Mouse (Mus musculus): ENCODE data around the gene Nudcd3.

Nudcd3 gene

DNA sequence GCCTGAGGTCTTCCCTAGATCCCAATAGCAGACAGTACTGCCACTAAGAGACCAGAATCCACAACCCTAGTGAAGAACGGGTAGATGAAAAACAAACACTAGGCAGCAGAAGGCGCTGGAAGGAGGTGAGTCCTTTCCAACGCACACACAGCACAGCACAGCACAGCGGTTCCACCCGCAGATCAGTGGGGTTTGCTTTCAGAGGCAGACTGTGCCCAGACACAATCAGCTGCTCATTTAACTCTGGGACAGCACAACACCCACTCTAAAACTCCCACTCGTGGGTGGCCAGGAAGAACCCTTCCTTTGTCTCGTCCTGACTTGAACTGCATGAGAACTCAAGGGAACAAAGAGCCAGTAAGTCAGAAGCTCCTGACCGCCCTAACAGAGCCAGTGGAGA, 21.0 kb downstream of the Nudcd3 start:
- no peak for DNase-seq (ENCODE audit: extremely low read depth, insufficient read length, low spot score)

DNA sequence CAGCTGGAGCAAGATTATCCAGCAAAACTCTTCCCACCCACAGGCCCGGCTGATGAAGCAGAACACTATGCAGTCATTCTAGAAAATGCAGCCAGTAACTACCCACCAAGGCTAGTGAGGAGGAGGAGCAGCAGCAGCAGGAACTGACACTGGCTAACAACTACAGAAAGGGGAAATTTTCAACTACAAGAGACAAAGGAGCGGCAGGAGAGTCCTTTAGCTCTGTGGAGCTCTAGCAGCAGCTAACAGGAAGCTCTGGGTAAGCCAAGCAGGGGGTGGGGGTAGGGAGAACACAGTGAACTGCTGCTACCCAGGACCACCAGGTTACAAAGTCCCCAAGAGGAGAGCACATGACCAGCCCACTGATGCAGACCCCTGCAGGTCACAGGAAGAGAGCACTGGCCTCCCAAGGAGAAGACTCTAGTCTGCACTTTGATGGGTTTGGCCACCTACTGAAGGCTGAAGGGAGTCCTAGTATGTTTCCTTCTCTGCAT, 21.5 kb downstream of the Nudcd3 start:
- no peak for DNase-seq (ENCODE audit: extremely low read depth, insufficient read length, low spot score)

DNA sequence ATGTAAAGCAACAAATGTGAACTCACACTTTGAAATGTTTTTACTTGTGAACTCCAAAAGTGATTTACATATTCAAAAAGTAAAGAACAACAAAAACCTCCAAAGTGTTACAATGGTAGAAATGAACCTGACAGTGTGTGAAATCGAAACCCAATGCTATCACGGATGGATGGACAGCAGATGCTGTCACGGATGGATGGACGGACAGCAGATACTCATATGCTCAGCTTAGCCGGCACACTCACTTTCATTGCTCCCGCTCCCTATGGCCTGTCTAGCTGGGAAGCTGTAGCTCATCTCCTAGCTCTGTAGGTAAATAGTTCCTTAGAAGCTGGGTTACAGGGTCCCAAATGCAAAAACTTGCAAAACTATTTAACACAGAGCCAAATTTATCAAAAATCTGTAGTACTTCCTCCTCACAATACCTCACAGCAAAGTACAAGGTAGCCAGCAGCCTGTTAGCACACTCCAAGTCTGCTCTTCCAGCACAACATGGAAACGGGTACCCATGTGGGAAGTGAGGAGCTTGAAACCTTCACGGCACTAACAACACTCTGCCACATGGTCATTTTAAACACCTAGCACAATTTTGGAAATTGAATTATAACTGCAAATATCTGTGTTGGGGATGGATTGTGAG, 22.3 kb downstream of the Nudcd3 start:
- no peak for DNase-seq (ENCODE audit: extremely low read depth, insufficient read length, low spot score)

DNA sequence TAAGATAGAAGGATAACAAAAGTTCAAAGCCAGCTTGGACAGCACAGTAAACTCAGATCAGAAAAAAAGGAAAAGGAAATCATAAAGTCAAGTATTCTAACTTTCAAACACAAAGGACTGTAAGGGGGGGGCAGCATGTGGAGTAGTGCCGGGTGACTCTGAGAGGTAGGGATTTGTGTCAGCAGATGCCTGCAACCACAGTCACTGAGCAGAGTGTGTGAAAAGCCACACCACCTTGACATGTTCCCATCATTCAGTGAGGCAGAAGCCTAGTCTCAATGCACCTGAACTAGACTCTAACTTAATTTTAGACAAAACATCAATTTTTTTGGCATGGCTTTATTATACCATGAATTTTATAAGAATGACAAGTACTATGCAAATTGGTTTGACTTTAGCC, 24.7 kb downstream of the Nudcd3 start:
- DNase-seq (ENCODE audit: extremely low read depth, insufficient read length, low spot score): no peak

DNA sequence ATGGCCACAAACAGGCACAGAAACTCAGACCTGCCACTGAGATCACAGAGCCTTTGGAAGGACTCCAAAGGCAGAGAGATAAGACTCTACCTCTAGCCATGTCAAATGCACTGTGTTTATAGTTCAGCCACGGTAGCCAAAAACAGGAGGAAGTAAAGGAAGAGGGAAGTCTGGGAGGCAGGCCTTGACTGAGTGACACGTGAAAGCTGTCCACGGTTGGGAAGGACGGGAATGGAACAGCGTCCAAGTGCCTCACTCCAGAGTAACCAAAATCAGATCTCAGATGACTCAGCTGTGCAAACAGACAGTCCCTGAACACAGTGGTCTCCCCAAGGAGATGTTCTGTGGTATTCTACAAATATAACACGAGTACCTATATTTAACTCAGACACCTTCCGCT, 25.5 kb downstream of the Nudcd3 start:
- DNase-seq (ENCODE audit: extremely low read depth, insufficient read length, low spot score): peak; percentile 27

DNA sequence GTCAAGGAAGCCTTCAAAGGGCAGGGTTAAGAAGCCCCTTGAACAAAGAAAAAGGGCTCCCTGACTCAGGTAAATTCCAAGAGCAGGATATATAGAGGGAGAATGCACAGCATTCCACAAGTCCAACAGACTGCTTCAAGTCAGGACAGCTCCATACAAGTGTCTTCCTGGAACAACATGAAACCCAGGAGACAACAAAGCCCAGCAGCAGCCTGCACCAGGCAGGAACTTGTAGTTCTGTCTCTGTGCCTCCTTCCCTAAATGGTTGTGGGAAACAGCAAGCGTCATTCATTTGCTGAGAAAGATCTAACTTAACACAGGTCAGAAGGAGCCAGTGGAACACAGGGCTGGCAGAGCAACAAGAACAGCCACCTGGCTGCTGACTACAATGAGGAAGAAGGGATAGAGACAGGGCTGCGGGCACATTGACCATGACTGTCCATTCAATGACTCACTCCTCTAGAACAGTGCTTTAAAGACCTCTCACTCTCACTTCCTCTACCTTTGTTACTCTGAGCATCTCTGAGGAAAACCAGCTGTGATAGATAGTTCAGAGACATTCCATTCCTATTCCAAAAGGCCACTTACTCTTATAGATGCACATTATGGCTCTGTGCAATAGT, 31.1 kb downstream of the Nudcd3 start:
- DNase-seq (ENCODE audit: extremely low read depth, insufficient read length, low spot score): no peak

DNA sequence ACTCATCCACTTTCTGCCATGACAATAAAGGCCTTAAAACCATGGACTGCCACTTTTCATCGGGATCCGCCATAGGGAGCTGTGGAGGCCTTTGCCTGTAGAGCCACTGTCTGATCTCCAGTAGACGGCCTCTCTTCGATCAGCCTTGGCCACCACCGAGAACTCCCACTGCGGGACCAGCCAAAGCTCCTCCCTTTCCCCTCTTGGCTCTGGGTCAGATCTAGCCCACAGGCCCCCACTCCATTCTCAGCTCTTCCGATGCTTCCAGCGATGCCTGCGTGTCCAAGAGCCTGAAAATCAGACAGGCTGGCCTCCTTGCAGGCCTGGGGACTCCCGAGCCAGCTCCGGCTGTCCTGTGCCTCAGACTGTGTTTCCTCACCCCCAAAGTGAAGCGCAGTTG, 33.9 kb downstream of the Nudcd3 start:
- DNase-seq (ENCODE audit: extremely low read depth, insufficient read length, low spot score): no peak

DNA sequence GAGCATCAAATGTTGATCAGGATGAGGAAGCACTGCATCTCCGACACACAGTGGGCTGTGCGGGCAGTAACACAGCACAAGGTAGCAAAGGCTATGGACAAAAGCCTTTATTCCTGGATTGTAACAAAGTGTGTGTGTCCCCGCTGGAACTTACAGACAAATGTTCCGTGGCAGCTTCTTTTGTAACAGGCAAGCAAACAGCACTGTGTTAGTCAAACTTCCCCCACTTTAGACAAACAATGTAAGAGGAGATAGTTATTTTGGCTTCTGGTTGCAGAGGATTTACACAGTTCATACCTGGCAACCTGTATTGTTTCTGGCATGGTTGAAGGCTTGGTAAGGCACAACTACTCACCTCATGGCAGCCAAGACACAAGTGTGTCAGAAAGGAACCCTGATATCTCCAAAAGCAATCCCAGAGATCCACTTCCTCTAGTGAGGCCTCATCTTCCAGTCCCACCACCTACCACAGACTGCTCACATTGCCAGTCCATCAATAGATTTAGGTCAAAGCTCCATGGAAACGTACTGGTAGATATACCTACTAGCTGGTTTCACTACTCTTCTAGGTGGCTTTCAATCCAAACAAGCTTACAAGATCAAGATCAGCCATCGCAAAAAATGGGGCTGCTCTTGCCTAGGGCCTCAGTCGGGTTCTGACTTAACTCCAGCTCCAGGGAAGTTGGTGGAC, 34.7 kb downstream of the Nudcd3 start:
- DNase-seq (ENCODE audit: extremely low read depth, insufficient read length, low spot score): no peak

DNA sequence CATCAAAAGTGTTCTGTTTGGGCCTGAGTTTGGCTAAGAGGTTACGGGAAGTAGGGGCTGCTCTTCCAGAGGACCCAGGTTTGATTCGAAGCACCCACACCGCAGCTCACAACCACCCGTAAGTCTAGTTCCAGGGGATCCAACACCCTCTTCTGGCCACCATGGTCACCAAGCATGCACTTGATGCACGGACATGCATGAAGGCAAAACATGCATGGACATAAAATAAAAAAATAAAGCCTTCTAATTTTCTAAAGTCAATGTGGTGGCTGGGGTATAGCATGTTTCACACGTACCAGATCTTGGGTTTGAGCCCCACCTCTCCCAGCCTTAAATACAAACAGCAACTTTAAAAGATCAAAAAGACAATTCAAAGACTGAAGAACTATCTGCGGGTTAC, 35.4 kb downstream of the Nudcd3 start:
- no peak for DNase-seq (ENCODE audit: extremely low read depth, insufficient read length, low spot score)

DNA sequence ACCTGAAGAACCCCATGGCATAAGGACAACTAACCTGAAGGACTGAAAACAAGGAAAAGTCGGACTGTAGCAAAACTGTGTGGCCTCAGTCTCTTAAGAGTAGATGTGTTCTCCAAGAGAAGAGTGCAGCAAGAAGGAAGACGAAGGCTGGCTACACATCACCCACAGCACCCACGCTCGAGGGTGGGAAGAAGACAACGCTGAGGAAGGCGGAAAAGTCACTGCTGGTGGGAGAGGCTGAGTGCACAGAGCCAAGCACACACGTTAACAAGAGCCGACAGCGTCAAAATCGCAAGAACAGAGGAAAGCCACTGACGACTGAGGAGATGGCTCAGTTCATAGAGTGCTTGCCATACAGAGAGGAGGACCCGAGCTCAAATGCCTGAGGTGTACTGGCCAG, 36.5 kb downstream of the Nudcd3 start:
- no peak for DNase-seq (ENCODE audit: extremely low read depth, insufficient read length, low spot score)

DNA sequence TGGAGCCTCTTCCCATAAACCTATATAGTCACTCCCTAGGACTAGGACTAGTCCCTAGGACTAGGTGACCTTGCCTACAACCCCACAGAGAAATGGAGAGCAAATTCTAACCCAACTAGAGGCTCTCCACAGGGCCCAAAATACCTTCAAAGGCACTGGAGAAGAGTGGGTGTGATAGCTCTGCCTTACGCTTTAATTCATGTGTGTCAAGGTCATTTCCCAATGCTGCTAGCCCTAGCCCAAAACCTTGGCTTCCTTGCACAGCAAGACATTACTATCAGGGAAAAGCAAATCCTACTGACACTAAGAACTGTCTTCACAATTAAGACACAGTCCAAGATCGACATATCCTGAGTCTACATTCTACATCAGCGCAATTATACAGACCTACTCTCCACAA, 37.2 kb downstream of the Nudcd3 start:
- no peak for DNase-seq (ENCODE audit: extremely low read depth, insufficient read length, low spot score)

DNA sequence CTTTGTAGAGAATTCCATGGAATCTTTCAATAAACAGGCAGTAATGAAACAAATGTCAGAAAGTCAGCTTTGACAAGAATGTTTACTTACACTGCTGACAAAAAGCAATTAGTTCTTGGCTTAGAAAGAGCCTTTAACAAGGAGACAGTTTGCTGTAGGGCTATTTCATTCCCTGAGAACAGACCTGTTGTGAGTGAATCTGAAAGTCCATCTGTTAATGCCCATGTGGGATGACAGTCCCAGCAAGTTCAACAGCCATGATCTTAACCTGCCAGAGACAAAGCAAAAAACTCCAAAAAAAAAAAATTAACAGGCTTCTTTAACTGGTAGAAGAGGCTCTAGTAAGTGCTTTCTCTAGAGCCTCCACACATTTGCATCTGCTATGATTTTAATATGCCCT, 38.7 kb downstream of the Nudcd3 start:
- DNase-seq (ENCODE audit: extremely low read depth, insufficient read length, low spot score): no peak

DNA sequence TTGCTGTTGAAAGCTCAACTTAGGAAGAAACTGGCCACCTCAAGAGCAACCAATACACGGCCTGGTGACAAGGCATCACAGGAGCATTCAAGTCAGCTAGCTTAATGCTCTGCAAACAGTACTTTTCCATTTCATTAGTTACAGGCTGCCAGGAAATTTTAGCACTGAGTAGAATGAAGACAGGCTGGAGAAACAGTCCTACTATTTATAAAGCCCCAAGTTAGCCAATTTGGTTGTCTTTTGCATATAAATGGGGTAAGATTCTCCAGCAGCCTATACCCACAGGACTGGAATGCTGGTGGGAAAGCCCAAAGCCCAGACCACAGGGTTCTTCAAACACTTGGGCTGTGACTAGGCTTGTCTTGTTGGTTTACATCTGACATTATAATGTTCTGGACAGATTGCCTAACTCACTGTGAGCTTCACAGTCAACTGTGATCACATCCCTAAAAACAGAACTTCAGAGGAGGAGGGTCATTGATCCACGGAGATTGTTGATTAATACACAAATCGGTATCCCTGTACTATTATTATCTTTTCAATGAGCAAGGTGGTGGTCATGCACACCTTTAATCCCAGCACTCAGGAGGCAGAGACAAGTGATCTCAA, 39.4 kb downstream of the Nudcd3 start:
- DNase-seq (ENCODE audit: extremely low read depth, insufficient read length, low spot score): no peak

DNA sequence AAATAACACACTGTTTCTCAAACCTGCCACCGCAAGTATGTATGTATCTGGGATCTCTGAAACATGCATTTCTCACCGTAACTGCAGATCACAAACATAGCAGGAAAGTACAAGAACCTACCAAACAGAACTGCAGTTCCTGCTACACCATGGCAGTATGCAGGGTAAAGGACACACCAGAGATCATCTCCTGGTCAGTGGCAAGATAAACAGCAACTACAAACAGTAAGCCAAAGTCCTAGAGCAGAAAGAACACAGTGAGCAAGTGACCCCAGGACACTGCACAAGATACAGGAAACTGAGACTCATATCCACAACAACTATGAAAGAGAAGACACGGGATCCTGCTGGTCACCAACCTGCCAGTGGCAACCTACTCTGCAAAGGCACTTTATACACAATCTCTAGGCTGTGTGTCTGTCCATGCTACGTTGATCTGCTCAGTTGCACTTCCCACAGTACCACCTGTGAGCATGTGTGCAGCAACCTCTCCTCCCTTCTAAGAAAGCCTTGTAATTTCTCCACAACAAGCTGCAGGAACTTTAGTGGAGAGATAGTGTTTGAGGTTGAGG, 40.4 kb downstream of the Nudcd3 start:
- no peak for DNase-seq (ENCODE audit: extremely low read depth, insufficient read length, low spot score)

DNA sequence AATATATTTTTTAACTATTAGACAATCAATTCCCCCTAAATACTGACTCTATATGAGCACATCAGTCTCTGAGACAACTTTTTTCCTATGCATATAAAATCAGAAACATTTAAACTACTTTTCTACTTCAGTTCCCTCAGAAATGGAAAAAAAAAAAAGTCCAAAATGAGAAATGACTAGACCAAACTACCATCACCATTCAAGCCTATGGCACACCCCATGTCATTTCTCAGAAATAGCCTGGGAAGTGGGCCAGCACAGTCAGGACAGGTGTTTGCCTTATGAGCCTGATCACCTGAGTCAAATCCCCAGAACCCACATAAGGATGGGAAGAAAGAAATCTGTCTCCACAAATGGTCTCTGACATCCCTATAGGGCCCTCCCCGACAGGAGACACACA, 41.7 kb downstream of the Nudcd3 start:
- no peak for DNase-seq (ENCODE audit: extremely low read depth, insufficient read length, low spot score)

DNA sequence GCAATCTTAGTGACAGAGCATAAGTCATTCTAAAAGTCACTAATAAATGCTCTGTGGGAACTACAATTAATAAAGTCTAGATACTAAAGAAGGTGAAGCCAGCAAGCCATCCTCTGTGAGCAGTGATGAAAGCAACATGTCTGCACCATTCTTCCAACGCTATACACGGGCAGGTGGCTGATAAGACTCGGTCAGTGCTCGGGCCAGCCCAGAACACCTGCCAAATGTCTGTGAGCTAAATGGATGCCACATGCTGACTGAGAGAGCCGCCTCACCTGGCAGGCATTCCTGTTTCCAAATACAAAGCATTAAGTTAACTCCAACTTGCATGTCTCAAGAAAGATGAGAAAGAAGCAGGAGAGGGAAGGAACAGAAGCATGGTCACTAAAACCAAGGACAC, 43.1 kb downstream of the Nudcd3 start:
- DNase-seq (ENCODE audit: extremely low read depth, insufficient read length, low spot score): no peak

DNA sequence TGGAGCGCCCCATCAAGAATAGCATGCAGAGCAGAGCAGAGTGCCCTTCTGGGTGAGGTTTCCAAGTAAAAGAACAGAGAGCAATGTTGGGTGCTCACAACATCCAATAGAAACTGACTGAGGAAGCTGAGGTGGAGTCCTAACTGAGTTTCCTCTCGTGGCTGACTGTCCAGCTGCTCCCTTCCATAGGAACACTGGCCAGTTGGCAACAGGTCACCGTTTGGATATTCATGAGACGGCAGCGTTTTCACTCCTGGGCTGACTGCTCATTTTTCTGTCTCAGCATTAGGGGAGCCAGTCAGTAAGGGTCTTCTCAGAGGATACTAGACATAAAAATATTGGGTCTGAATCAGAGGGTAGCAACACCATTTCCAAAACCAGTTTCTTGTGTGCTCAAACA, 43.6 kb downstream of the Nudcd3 start:
- DNase-seq (ENCODE audit: extremely low read depth, insufficient read length, low spot score): no peak

DNA sequence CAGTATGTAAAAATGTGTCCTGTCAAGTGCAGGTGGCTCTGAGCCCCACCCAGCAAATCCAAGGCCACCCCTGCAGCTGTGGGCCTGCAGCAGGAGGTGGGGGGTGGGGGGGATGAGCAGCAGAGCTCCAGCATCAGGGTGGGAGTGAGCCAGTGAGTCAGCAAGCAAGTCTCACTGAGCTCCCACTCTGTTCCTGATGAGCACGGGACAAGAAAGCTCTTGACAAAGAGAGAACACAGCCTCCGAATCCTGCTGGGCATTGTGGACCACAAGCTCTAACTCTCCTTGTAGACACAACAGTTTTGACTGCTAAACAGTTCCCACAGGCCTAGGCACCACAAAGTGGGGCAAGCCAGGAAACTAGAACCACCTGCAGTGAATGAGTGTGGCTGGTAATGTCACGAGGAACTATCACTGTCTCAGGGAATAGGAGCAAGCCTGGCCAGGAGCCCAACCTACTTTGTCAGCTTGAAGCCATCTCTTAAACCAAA, 46.0 kb downstream of the Nudcd3 start:
- no peak for DNase-seq (ENCODE audit: extremely low read depth, insufficient read length, low spot score)

DNA sequence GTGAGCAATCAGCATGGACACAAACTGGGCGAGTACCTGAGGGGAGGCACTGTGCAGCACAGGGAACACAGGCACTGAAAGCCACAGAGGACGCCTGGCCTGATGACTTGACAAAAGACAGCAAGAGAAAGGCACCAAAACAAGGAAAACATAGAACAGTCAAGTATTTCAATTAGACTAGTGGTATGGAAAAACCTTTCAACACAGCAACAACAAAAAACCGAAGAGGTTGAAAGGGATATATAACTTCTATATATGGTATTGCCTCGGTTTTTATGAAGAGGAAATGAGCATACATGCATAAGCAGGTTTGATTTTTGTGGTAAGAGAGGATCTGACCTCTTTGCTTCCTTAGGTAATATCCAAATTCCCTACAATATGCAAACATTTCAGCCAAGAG, 47.4 kb downstream of the Nudcd3 start:
- no peak for DNase-seq (ENCODE audit: extremely low read depth, insufficient read length, low spot score)

DNA sequence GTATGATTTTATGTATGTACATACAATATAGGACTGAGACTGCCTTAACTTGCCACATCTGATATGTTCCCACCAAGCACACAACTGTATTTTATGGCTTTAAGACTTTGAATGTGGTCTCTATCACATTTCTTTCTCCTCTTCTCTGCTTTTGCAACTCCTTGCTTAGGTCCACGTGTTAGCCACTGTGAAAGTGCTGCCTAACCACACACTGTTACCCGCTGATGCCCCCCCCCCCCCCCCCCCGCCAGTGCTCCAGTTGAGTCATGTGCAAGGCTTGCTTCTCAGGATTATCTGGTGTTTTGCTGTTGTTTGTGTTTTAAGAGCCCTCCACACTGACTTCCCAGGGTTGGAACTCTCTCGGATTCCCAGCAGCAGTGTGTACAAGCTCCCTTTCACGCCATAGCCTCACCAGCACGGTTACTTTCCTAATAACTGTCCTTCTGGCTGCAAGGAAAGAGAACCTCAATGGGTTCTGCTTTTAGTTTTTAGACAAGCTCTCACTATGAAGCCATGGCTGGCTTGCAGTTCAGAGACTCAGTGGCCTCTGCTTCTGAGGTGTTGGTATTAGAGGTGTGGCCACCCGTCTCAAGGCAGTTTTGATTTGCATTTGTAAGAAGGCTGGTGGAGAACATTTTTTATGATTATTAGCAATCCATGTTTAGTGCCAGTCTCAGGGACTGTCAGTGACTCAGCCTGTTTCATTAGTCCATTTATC, 61.8 kb downstream of the Nudcd3 start:
- no peak for DNase-seq (ENCODE audit: extremely low read depth, insufficient read length, low spot score)

DNA sequence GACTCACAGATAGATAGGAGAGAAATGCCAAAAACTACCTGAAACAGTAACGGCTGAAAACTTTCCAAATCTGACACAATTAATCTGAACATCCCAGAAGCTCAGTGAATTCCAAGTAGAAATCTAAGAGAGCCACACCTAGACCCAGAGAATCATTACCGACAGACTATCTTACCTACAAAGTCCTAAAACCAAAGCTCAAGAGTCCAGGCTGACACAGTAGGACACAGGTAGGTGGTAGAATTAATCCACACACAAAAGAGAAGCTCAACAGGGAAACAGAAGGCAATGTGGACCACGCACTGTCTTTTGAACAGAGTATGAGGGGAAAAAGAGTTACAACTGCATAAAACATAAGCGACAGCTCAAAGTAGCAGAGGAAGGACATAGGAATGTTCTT, 67.3 kb downstream of the Nudcd3 start:
- no peak for DNase-seq (ENCODE audit: extremely low read depth, insufficient read length, low spot score)

All from 3134 (cell line).